Mouse (Mus musculus) intestine, embryonic 15.5 days (tissue): ENCODE data around the gene Gsk3b. TPM values are rescaled to one million over a fixed set of nuclear protein-coding genes. Genes with fewer than 3 reads are reported as not detected.
A peak's percentile ranks its signal among the peaks of the same experiment; 100 is the strongest.

Experiments
- ATAC-seq: fragments of 200-750 bp; cut with Nextera tagmentation; 2 replicates; pipeline ENCODE4 v1.8.0; 2017; ENCODE audit warnings: moderate TSS enrichment, moderate library complexity
- H3K27ac ChIP-seq: fragments of 300-500 bp; sonication (generic); 2 replicates; pipeline ENCODE4 v1.5.1; 2015; ENCODE audit warnings: mild to moderate bottlenecking, inconsistent platforms
- H3K27me3 ChIP-seq: fragments of 300-500 bp; sonication (generic); replicated peaks from 2 replicates; pipeline ENCODE4 v1.6.1; 2015; ENCODE audit warnings: inconsistent platforms
- H3K36me3 ChIP-seq: fragments of 300-500 bp; sonication (generic); 2 replicates; pipeline ENCODE4 v1.6.1; 2015; ENCODE audit warnings: inconsistent platforms
- H3K4me1 ChIP-seq: fragments of 300-500 bp; sonication (generic); replicated peaks from 2 replicates; pipeline ENCODE4 v1.6.1; 2015; ENCODE audit warnings: inconsistent platforms
- H3K4me2 ChIP-seq: fragments of 300-500 bp; sonication (generic); replicated peaks from 2 replicates; pipeline ENCODE4 v1.6.1; 2015; ENCODE audit warnings: mild to moderate bottlenecking, inconsistent platforms
- H3K4me3 ChIP-seq: fragments of 300-500 bp; sonication (generic); replicated peaks from 2 replicates; pipeline ENCODE4 v1.5.1; 2015; ENCODE audit warnings: inconsistent platforms
- H3K9ac ChIP-seq: fragments of 300-500 bp; sonication (generic); 2 replicates; pipeline ENCODE4 v1.6.1; 2015; ENCODE audit warnings: inconsistent platforms
- H3K9me3 ChIP-seq: fragments of 300-500 bp; sonication (generic); 2 replicates; pipeline ENCODE4 v1.6.1; 2016; ENCODE audit warnings: inconsistent platforms
- WGBS: fragments of 180-500 bp; shearing (Covaris S2); methylation state at CpG from one replicate; pipeline ENCODE4 v1.1.7; 2015; 5-methylcytosine and 5-hydroxymethylcytosine counted together
- polyA plus RNA-seq: library from polyadenylated mRNA; unstranded; fragments of >200 nt; fragmentation: Nextera tagmentation; extraction: Ambion mirVana; gene quantifications from 2 replicates; pipeline ENCODE4 v1.2.1, GENCODE M21; 2015

Gsk3b gene
- polyA plus RNA-seq, 1 experiment from 2014 or later: 48.4 TPM

DNA sequence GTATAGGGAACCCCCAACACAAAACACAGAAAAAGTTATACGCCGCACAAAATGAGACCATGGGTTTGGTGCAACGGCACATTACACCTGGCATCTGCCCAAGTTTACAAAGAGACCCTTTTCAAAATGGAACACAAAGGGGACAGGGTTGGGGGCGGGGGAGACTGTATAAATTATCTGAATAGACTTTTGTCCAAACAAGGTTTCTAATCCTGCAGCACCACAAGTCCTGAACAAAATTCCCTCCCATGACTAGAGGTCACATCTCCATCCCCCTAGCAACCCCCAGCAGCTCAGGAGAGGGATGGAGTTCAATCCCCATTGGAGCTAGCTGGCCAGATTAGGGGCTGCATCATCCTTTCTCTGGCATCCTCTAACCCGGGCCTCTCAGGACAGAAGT lies 183.7 kb downstream of the Gsk3b start:
- no peak for ATAC-seq
- Histone ChIP-seq H3K27me3 (no peaks in the 10 kb centered on the region), H3K4me2 (no peak overlapping the region), H3K9ac (no peak overlapping the region), H3K36me3 (no peaks in the 10 kb centered on the region), H3K27ac (no peak overlapping the region), H3K9me3 (no peaks in the 10 kb centered on the region; the same call in 1 of the 2 replicates), H3K4me3 (no peak overlapping the region), H3K4me1 (0 out of 2 replicates have a peak, but pooled peaks cover 2% of the 10 kb centered on the region)
- WGBS: 64% methylated on average over 5 of the region's 5 CpGs

DNA sequence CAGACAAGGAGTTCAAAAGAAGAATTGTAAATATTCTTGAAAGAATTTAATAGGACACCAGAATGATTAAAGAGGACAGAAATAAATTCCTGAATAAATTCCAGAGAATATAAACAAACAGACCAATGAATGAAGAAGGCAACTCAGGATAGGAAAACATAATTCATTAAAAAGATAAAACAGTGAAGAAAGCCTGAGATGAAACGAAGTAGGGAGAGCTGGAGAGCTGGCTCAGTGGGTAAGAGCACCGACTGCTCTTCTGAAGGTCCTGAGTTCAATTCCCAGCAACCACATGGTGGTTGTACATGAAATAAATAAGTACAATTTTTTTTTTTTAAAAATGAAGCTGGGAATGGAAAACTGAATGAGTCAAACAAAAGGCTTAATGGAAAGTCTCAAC lies 185.9 kb downstream of the Gsk3b start:
- no peak overlapping the region for H3K4me3 ChIP-seq
- no peak overlapping the region for H3K9ac ChIP-seq
- H3K4me2 ChIP-seq: no peak overlapping the region
- no peaks in the 10 kb centered on the region; the same call in 1 of the 2 replicates for H3K9me3 ChIP-seq
- H3K27me3 ChIP-seq: no peaks in the 10 kb centered on the region
- 52% methylated on average over 2 of the region's 2 CpGs for WGBS
- H3K4me1 ChIP-seq: 0 out of 2 replicates have a peak, but pooled peaks cover 2% of the 10 kb centered on the region
- no peak for ATAC-seq
- H3K27ac ChIP-seq: no peak overlapping the region
- H3K36me3 ChIP-seq: no peaks in the 10 kb centered on the region

DNA sequence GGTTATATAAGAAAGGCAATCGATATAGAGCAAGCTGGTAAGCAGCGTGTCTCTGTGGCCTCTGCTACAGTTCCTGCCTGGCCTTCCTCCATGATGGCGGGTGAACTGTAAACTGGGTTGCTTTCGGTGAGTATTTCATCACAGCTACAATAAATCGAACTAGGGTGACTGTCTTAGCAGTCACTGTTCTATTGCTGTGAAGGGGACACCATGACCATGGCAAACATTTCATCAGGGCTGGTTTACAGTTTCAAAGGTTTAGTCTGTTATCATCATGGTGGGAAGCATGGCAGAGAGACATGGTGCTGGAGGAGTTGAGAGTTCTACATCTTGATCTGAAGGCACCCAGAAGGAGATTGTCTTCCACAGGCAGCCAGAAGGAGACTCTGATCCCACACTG lies 191.0 kb downstream of the Gsk3b start:
- WGBS: 88% methylated on average over 5 of the region's 5 CpGs
- ATAC-seq: no peak
- Histone ChIP-seq H3K4me1 (peaks cover 3% of the 10 kb centered on the region; the same call in 1 of the 2 replicates), H3K27ac (no peak overlapping the region), H3K4me3 (no peak overlapping the region), H3K27me3 (no peaks in the 10 kb centered on the region), H3K9me3 (no peaks in the 10 kb centered on the region; the same call in 1 of the 2 replicates), H3K36me3 (no peaks in the 10 kb centered on the region), H3K4me2 (no peak overlapping the region), H3K9ac (no peak overlapping the region)

DNA sequence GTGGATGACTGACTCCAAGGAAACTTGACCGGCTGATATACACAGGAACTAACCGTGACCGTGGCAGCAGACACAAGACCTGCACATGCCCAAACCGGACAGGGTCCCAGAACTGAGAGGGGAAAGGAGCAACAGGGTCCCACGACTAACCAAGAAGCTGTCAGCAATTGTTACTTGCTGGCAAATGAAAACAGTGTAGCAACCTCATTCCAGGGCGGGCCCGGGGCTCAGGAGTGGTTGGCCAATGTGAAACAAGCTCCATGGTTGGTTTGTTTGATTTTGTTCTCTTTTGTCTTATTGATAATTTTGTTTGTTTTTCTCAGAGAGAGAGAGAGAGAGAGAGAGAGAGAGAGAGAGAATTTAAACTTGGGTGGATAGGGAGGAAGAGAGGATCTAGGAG lies 192.2 kb downstream of the Gsk3b start:
- Histone ChIP-seq H3K4me1 (peaks cover 3% of the 10 kb centered on the region; the same call in 1 of the 2 replicates), H3K36me3 (no peaks in the 10 kb centered on the region), H3K27ac (no peak overlapping the region), H3K4me2 (no peak overlapping the region), H3K27me3 (no peaks in the 10 kb centered on the region), H3K9me3 (no peaks in the 10 kb centered on the region; the same call in 1 of the 2 replicates), H3K9ac (no peak overlapping the region), H3K4me3 (no peak overlapping the region)
- WGBS: 77% methylated on average over 7 of the region's 7 CpGs
- no peak for ATAC-seq

DNA sequence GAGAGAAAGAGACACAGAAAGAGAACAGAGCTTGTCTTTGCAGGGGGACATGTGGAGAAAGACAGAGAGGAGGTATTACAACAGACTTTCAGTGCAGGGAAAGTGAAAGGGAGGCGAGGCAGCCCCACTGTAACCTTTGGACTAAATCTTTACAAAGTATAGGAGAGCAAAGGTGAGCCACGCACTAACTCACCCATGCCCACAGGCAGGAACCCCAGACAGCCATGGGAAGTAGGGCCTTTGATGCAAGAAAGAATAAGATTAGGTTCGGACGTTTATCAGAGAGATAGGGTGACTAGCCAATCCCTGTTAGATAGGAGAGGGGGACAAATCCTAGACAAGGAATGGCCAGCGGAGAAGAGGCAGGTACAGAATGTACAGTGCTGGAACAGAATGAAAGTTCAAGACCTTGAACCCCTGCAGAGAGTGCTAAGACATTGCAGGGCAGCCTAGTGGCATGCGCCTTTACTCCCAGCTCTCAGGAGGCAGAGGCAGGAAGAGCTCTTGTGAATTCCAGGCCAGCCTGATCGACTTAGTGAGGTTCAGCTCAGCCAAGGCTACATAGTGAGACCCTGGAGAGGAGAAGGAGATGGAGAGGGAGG lies 193.9 kb downstream of the Gsk3b start:
- WGBS: 66% methylated on average over 7 of the region's 7 CpGs
- Histone ChIP-seq H3K4me2 (no peak overlapping the region; the same call in 1 of the 2 replicates), H3K27ac (no peak overlapping the region), H3K36me3 (no peaks in the 10 kb centered on the region), H3K9me3 (no peaks in the 10 kb centered on the region), H3K4me1 (peaks cover 5% of the 10 kb centered on the region; the same call in 1 of the 2 replicates), H3K9ac (no peak overlapping the region), H3K27me3 (no peaks in the 10 kb centered on the region), H3K4me3 (no peak overlapping the region)
- ATAC-seq: peak; percentile 94

DNA sequence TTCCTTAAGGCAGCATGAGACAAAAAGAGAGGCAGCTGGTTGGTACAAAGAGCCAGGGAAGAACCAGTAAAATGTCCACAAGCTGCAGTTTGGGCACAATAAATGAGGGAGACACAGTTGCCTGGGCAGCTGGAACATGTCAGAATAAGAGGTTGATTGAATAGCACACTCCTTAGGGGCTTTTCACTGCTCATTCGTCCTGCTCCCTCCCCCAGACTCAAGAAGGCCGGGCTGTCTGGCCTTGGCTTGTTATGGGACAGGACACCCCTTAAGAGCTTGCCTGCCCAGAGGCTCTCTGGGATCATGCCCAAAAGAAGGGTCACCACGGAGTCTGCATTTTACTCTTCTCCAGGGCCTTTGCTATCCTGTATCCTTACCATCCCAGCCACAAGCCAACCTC lies 194.5 kb downstream of the Gsk3b start:
- Histone ChIP-seq H3K27me3 (no peaks in the 10 kb centered on the region), H3K9ac (no peak overlapping the region), H3K4me2 (no peak overlapping the region), H3K27ac (0 out of 2 replicates have a peak overlapping the region, but pooled peaks have one; percentile 9), H3K4me3 (no peak overlapping the region), H3K36me3 (no peaks in the 10 kb centered on the region), H3K4me1 (peaks cover 11% of the 10 kb centered on the region), H3K9me3 (no peaks in the 10 kb centered on the region)
- ATAC-seq: no peak
- WGBS: 31% methylated on average over 3 of the region's 3 CpGs

DNA sequence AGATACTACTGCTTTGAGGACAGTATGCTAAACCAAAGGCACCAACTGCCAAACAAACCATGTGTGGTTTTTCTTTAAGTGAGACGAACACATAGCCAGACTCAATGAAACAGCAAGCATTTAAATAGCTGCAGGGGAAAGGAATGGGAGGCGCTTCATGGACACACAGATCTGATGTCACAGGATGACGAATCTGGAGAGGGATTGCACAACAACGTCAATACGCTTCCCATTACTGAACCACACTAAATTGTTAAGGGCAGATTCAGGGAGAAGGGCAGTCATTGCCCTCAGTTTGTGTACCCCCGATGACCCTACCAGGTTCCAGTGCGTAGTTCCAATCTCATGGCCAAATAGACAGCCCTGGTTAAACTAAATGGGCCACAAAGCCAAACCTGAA lies 197.0 kb downstream of the Gsk3b start:
- Histone ChIP-seq H3K9me3 (no peaks in the 10 kb centered on the region), H3K4me3 (no peak overlapping the region), H3K4me1 (peaks cover 18% of the 10 kb centered on the region), H3K27me3 (no peaks in the 10 kb centered on the region), H3K9ac (no peak overlapping the region), H3K4me2 (no peak overlapping the region), H3K27ac (no peak overlapping the region), H3K36me3 (no peaks in the 10 kb centered on the region)
- WGBS: 72% methylated on average over 7 of the region's 7 CpGs
- no peak for ATAC-seq

DNA sequence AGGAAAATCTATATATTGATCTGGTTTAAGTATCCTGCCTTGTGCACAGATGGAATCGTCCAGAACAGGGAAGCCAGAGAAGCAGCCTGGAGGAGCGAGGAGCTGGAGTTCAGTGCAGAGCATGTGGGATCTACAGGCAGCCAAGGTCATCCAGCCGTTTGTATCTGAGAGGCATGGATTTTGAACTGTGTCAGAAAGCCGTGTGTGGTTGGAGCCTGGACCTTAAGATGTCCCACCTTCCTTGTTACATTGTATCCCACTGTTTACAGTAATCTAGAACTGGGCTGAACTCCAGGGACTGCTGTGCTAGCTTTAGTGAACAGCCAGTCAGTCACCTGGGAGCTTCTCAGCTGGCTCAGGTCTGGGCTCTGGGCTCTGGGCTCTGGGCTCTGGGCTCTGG lies 197.7 kb downstream of the Gsk3b start:
- 38% methylated on average over 4 of the region's 4 CpGs for WGBS
- no peak for ATAC-seq
- no peak overlapping the region for H3K9ac ChIP-seq

DNA sequence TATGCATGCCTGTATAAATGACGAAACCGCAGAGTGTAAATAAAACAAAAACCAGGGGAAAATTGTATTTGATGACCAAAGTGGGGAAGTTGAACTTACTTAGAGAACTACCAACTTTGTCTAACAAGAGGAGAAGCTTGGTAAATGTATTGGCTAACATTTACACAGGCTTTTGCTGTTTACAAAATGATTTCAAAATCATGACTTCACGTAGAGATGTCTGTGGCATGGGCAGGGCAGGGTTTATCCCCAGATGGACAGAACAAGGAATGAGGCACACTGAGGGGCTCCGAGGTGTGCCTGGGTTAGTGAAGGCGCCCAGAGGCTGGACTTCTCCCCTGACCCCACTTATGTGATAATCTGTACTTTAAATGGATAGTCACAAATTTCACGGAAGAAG lies 198.6 kb downstream of the Gsk3b start:
- H3K4me3 ChIP-seq: no peak overlapping the region
- no peaks in the 10 kb centered on the region for H3K36me3 ChIP-seq
- no peak for ATAC-seq
- WGBS: 46% methylated on average over 6 of the region's 6 CpGs
- no peak overlapping the region for H3K4me2 ChIP-seq
- no peak overlapping the region for H3K27ac ChIP-seq
- no peak overlapping the region for H3K9ac ChIP-seq
- H3K4me1 ChIP-seq: peaks cover 18% of the 10 kb centered on the region
- no peaks in the 10 kb centered on the region for H3K27me3 ChIP-seq
- no peaks in the 10 kb centered on the region for H3K9me3 ChIP-seq

More for the DNA sequence above, 197.7 kb downstream of the Gsk3b start:
- H3K27me3 ChIP-seq: no peaks in the 10 kb centered on the region
- peaks cover 18% of the 10 kb centered on the region for H3K4me1 ChIP-seq
- no peaks in the 10 kb centered on the region for H3K9me3 ChIP-seq
- H3K4me2 ChIP-seq: no peak overlapping the region
- no peaks in the 10 kb centered on the region for H3K36me3 ChIP-seq
- H3K27ac ChIP-seq: no peak overlapping the region
- no peak overlapping the region for H3K4me3 ChIP-seq

DNA sequence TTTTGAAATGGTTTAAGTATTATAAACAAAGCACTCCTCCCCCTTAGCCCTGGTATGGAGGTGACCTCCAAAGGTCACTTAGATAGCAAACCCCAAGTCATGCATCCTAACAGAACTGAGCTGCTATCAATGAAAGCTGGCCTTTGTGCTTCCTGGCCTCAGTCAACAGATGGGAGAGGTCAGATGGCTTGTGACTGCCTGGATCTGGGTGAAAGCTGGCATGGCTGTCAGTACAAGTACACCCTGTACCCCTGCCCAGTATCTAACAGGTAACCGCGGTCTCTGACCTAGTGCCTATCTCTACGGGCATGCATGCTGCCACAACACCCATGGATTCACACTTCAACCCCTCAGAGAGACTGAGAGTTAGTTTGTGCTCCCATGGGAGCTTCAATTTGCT lies 199.0 kb downstream of the Gsk3b start:
- no peak overlapping the region for H3K4me3 ChIP-seq
- no peaks in the 10 kb centered on the region for H3K36me3 ChIP-seq
- H3K27me3 ChIP-seq: no peaks in the 10 kb centered on the region
- no peaks in the 10 kb centered on the region for H3K9me3 ChIP-seq
- H3K27ac ChIP-seq: no peak overlapping the region
- H3K4me2 ChIP-seq: 0 out of 2 replicates have a peak overlapping the region, but pooled peaks have one; percentile 3
- peaks cover 18% of the 10 kb centered on the region for H3K4me1 ChIP-seq
- no peak for ATAC-seq
- no peak overlapping the region for H3K9ac ChIP-seq
- WGBS: 79% methylated on average over 3 of the region's 3 CpGs

DNA sequence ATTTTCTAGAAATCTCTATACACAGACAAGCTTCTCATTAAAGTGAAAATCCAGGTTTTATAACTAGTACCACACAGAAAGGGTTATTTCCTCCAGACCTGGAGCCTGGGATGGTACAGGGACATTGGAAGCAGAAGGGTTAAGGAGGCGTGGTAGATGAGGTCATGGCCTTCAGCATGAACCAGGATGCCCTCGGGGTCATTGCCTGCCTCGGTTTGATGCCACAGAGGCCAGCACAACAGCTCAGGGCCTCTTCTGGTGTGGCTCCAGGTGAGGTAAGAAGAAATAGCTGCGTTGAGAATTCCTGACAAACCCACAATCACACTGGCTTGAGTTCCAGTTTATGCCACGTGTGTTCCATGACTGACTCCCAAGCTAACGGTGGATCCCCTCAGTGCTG lies 200.1 kb downstream of the Gsk3b start:
- Histone ChIP-seq H3K27ac (no peak overlapping the region), H3K4me1 (peaks cover 15% of the 10 kb centered on the region), H3K9me3 (no peaks in the 10 kb centered on the region), H3K36me3 (no peaks in the 10 kb centered on the region), H3K4me3 (no peak overlapping the region), H3K4me2 (no peak overlapping the region), H3K9ac (no peak overlapping the region), H3K27me3 (no peaks in the 10 kb centered on the region)
- WGBS: 23% methylated on average over 6 of the region's 6 CpGs
- ATAC-seq: no peak

DNA sequence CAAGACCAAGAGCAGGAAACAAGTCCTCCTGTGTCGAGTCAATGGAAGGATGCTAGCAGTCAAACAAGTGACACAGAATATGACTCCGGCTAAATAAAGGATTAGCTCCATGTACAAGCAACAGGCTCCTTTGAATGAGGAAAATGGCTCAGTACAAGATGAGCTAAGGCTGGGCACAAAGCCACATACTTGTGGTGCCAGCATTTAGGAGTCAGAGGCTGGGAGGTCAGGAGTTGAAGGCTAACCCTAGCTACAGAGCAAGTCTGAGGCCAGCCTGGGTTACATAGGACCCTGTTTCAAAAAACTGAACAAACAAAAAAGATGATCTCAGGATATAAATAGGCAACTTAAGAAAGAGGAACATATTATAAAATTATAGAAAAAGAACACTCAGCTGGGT lies 201.3 kb downstream of the Gsk3b start:
- Histone ChIP-seq H3K4me1 (peaks cover 15% of the 10 kb centered on the region), H3K27ac (no peak overlapping the region), H3K9ac (no peak overlapping the region), H3K36me3 (no peaks in the 10 kb centered on the region), H3K27me3 (no peaks in the 10 kb centered on the region), H3K4me3 (no peak overlapping the region), H3K9me3 (no peaks in the 10 kb centered on the region), H3K4me2 (no peak overlapping the region)
- WGBS: 62% methylated on average over 2 of the region's 2 CpGs
- no peak for ATAC-seq

DNA sequence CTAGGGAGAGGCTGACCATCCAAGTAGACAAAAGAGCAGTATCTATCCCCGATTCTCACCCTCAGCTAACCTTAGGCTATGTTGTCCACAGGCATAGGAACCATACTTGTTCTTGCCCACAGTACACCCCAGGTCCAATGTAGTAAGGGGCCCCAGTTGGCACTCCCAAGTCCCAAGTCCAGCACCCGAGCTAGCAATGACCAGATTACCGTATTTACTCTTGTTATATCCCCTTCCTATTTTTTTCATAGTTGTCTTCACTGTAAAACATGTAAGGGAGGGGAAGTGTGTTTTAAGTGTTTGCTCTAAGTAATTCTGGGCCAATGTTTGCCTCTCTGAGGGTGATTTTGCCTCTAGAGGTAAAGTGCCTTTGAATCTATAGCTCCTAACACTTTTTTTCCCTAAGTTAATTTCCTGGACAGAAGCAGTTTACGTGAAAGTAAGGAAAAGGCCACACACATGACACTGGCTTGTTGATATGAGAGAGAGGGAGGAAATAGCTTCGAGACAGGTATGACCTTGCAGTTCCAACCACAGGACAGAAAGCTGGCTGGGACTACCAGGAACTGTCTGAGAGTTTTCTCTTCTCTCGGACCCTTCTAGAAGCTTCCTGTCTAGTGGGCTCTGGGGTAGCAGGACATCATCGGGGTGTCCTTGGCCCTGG lies 206.0 kb downstream of the Gsk3b start, which contains the start of gene Nr1i2:
Gene Nr1i2, minus strand, starts transcription at position 140 of the 664 bp plus-strand sequence.
- H3K4me1 ChIP-seq: 0 out of 2 replicates have a peak, but pooled peaks cover 4% of the 10 kb centered on the region
- H3K9ac ChIP-seq: peak within 1 kb of the TSS; percentile 48; the same call in 1 of the 2 replicates
- H3K27me3 ChIP-seq: no peaks in the 10 kb centered on the region
- peak; percentile 93 for ATAC-seq
- H3K4me2 ChIP-seq: peak within 1 kb of the TSS; percentile 51
- WGBS: 44% methylated on average over 7 of the region's 7 CpGs
- peak within 1 kb of the TSS; percentile 89 for H3K27ac ChIP-seq
- H3K9me3 ChIP-seq: no peaks in the 10 kb centered on the region
- H3K36me3 ChIP-seq: no peaks in the 10 kb centered on the region
- peak within 1 kb of the TSS; percentile 41 for H3K4me3 ChIP-seq
